Mouse (Mus musculus) stomach, embryonic 15.5 days (tissue): ENCODE data around the gene Vmn1r197. TPM values are rescaled to one million over a fixed set of nuclear protein-coding genes. Genes with fewer than 3 reads are reported as not detected.

Experiments
- polyA plus RNA-seq: library from polyadenylated mRNA; unstranded; fragments of >200 nt; fragmentation: Nextera tagmentation; extraction: Ambion mirVana; gene quantifications from 2 replicates; pipeline ENCODE4 v1.2.1, GENCODE M21; 2015

The Vmn1r197 gene
- polyA plus RNA-seq, 1 experiment from 2014 or later = not detected

Other genes starting within 250 kb of the Vmn1r197 start
- gene Vmn1r188, start 240.1 kb upstream of the Vmn1r197 start, polyA plus RNA-seq = not detected in 2 replicates
- not detected in 2 replicates for gene Vmn1r189, start 218.8 kb upstream of the Vmn1r197 start, polyA plus RNA-seq
- gene Vmn1r191, start 140.6 kb upstream of the Vmn1r197 start, polyA plus RNA-seq = not detected in 2 replicates
- not detected in 2 replicates for gene Vmn1r192, start 133.4 kb upstream of the Vmn1r197 start, polyA plus RNA-seq
- gene Vmn1r193, start 101.4 kb upstream of the Vmn1r197 start, polyA plus RNA-seq = not detected in 2 replicates
- not detected in 2 replicates for gene Vmn1r194, start 80.4 kb upstream of the Vmn1r197 start, polyA plus RNA-seq
- not detected in 2 replicates for gene Vmn1r195, start 54.1 kb upstream of the Vmn1r197 start, polyA plus RNA-seq
- gene Vmn1r196, start 34.7 kb upstream of the Vmn1r197 start, polyA plus RNA-seq = not detected in 2 replicates
- gene Vmn1r198, start 25.8 kb downstream of the Vmn1r197 start, polyA plus RNA-seq = not detected in 2 replicates
- not detected in 2 replicates for gene Vmn1r199, start 55.2 kb downstream of the Vmn1r197 start, polyA plus RNA-seq
- not detected in 2 replicates for gene Vmn1r200, start 65.8 kb downstream of the Vmn1r197 start, polyA plus RNA-seq
- not detected in 2 replicates for gene Vmn1r201, start 147.3 kb downstream of the Vmn1r197 start, polyA plus RNA-seq
- gene Vmn1r202, start 180.8 kb downstream of the Vmn1r197 start, polyA plus RNA-seq = 0.03 TPM in 1 of 2 replicates, not detected in the other
- not detected in 2 replicates for gene Vmn1r203, start 193.5 kb downstream of the Vmn1r197 start, polyA plus RNA-seq
- gene Vmn1r204, start 228.6 kb downstream of the Vmn1r197 start, polyA plus RNA-seq = not detected in 2 replicates